Mouse (Mus musculus) brown adipose tissue, adult 24 weeks (tissue): ENCODE measurements around the gene Xcl1. TPM values are rescaled to one million over a fixed set of nuclear protein-coding genes. Genes with fewer than 3 reads are reported as not detected.
"Not testable (repeated sequence)": the region's sequence is repeated elsewhere in the genome, so short reads cannot be mapped to it uniquely, and the experiment has no call there.

ENCODE experiments used
- H3K27ac ChIP-seq: fragments of 200-500 bp; replicated peaks from 2 replicates; pipeline ENCODE4 v1.5.1; 2012; ENCODE audit warnings: low read depth, mild to moderate bottlenecking, low read length
- H3K4me1 ChIP-seq: fragments of 200-500 bp; 2 replicates; pipeline ENCODE4 v1.6.1; 2012; ENCODE audit warnings: low read length, mixed read lengths; ENCODE audit not compliant: control insufficient read depth, insufficient read depth, insufficient read length
- H3K4me3 ChIP-seq: fragments of 200-500 bp; 2 replicates; pipeline ENCODE4 v1.5.1; 2012; ENCODE audit warnings: low read depth, mild to moderate bottlenecking, low read length, moderate library complexity; ENCODE audit not compliant: insufficient read depth
- polyA plus RNA-seq: library from polyadenylated mRNA; stranded (reverse); fragments of >200 nt; gene quantifications from 2 replicates; pipeline ENCODE4 v1.2.4, GENCODE M21; 2012; ENCODE audit not compliant: missing spikeins, insufficient read depth, insufficient read length

Xcl1 gene
- polyA plus RNA-seq, result not detected in 2 replicates

DNA sequence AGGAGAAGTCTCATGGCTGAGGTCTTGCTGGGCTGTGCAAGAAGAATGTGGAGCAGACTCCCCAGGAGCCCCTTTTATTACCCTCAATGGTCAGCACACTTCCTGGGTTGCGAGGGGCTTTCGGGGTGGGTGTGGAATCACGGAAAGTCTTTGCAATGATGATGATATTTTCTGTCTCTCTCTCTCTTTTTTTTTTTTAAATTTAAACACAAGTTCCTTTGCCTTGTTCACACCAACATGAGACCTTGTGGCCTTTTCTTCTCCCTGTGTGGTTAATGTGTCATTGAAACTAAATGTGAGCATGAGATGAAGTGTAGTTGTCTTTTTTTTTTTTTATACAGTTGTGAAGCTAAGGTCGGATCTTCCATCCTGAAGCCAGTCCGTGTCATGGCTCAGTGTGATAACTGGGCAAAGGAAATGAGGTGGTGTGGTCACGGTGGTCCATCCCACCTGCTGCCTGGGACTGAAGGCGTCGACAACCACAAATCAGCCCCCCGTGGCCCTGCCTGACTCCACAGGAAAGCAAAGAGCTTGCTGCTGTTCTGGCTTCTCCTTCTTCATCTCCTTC lies at the start of gene Xcl1:
TSS of gene Xcl1 (minus strand) at position 51 of the 568 bp plus-strand sequence.
- Histone ChIP-seq H3K27ac (no peak within 1 kb of the TSS), H3K4me1 (no peaks in the 10 kb centered on the region), H3K4me3 (no peak within 1 kb of the TSS)

- H3K4me1 ChIP-seq, H3K4me3 ChIP-seq, H3K27ac ChIP-seq: not testable (repeated sequence)
Observed at GRCm38 (mm10) chr1:164984681-164985080, 49.4 kb upstream of the Xcl1 start.

GRCm38 (mm10) chr1:164977351-164977750 lies 42.0 kb upstream of the Xcl1 start:
- Histone ChIP-seq H3K4me1 (no peaks in the 10 kb centered on the region), H3K4me3 (no peak overlapping the region), H3K27ac (no peak overlapping the region)

GRCm38 (mm10) chr1:164975729-164976128 lies 40.4 kb upstream of the Xcl1 start:
- Histone ChIP-seq H3K4me1 (no peaks in the 10 kb centered on the region), H3K27ac (no peak overlapping the region), H3K4me3 (no peak overlapping the region)

DNA sequence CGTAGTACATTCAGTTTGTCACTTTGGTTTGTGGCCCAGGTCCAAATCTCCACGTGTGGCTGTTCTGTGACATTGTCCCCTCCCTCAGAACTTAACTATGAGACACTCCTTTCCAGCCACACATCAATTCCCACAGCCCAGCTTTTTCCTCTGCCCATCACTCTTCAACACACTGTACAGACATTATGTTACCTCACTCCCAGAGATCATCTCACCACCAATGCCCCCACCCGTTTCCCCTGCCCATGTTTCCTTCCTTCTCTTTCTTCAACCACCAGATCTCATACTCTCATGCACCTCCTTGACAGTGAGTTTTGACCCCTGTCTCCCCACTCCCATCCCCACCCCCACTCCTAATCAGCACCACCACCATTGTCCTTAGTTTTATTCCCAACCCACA lies 39.9 kb upstream of the Xcl1 start:
- Histone ChIP-seq H3K27ac (no peak overlapping the region), H3K4me3 (no peak overlapping the region), H3K4me1 (no peaks in the 10 kb centered on the region)

DNA sequence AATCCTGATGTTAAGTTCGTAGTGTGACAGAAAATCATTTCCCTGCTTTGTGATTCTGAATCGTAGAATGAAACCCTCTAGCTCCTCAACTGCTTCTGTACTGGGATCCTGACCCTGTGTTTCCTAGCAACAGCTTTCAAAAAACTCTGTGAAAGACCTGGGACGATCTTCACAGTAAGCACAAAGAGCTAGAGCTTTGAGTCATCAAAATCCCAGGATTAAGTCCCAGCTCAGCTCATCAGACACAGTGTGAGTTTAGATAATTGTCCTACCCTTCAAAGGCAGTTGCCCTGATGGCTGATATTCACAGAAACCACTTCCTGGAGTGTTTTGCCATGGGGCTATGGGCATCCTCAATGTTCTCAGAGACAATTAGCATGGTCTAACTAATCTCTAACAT lies 38.5 kb upstream of the Xcl1 start:
- H3K4me3 ChIP-seq, result no peak overlapping the region
- no peaks in the 10 kb centered on the region for H3K4me1 ChIP-seq
- H3K27ac ChIP-seq, result no peak overlapping the region

GRCm38 (mm10) chr1:164973341-164973740 lies 38.0 kb upstream of the Xcl1 start:
- Histone ChIP-seq H3K4me1 (no peaks in the 10 kb centered on the region), H3K27ac (no peak overlapping the region), H3K4me3 (no peak overlapping the region)

- Histone ChIP-seq H3K27ac (no peak overlapping the region), H3K4me3 (no peak overlapping the region), H3K4me1 (no peaks in the 10 kb centered on the region)
Observed at GRCm38 (mm10) chr1:164972744-164973143, 37.4 kb upstream of the Xcl1 start.

DNA sequence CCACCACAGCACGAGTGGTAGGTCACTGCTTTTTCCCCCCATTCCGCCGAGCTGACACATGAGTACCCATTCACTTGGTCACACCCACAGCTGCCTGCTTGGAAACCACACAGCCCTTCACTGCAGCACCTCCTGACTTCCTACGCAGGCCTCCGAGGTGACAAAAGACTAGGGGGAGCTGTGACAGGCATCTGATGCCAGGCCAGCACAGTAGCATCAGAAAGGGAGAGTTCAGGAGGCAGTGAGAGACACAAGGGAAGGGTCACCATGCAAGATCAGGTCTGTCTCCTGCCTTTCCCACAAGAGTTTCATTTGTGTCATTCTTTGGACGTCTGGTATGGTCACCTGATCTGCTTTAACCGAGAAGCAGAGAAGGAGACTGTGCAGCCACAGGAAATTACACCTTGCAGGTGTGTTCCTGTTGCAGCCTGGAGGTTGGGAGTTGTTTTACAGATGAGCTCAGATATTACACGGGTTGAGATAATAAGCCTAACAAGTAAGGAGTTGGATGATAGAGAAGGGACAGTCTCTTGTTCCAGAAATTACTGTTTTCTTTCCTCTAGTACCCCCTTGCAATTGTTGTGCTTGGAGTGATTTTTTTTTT lies 30.9 kb upstream of the Xcl1 start:
- H3K27ac ChIP-seq, result no peak overlapping the region
- no peak overlapping the region for H3K4me3 ChIP-seq
- no peaks in the 10 kb centered on the region for H3K4me1 ChIP-seq

DNA sequence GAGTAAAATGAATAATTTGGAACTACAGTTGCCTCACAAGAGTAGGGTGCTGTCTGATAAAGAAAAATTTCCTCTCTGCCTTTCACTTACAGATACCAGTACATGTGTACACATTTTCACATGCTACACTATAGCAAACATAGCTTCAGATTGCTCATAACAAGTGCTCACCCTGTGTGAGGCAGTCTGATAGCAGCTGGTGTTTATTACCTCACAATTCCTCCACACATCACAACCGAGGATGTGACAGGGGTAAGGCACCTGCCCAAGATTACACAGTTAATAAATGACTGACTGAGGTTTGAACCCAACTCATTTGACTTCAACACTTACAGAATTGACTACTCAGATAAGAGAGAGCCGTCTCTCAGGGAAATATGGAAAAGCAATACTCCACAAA lies 25.3 kb upstream of the Xcl1 start:
- Histone ChIP-seq H3K4me3 (no peak overlapping the region), H3K4me1 (no peaks in the 10 kb centered on the region), H3K27ac (no peak overlapping the region)

GRCm38 (mm10) chr1:164959787-164960385 lies 24.6 kb upstream of the Xcl1 start:
- Histone ChIP-seq H3K27ac (no peak overlapping the region), H3K4me3 (no peak overlapping the region), H3K4me1 (no peaks in the 10 kb centered on the region)

GRCm38 (mm10) chr1:164959160-164959559 lies 23.8 kb upstream of the Xcl1 start:
- no peak overlapping the region for H3K4me3 ChIP-seq
- H3K4me1 ChIP-seq, result no peaks in the 10 kb centered on the region
- no peak overlapping the region for H3K27ac ChIP-seq

DNA sequence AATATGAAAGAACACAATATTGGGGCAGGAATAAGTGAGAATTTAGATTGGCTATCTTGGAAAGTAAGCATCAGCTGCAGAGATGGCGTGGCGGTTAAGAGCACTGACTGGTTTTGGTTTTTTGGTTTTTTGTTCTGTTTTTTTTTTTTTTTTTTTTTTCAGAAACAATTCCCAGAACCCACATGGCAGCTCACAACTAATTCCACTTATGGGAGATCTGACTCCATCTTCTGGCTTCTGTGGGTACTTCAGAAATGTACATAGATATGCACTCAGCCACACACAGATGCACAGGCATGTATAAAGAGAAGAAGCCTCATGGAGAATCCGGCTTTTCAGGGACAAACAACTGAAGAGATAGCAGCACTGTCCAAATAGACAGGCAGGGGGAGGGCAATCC lies 22.6 kb upstream of the Xcl1 start:
- Histone ChIP-seq H3K27ac (no peak overlapping the region), H3K4me1 (no peaks in the 10 kb centered on the region), H3K4me3 (no peak overlapping the region)

DNA sequence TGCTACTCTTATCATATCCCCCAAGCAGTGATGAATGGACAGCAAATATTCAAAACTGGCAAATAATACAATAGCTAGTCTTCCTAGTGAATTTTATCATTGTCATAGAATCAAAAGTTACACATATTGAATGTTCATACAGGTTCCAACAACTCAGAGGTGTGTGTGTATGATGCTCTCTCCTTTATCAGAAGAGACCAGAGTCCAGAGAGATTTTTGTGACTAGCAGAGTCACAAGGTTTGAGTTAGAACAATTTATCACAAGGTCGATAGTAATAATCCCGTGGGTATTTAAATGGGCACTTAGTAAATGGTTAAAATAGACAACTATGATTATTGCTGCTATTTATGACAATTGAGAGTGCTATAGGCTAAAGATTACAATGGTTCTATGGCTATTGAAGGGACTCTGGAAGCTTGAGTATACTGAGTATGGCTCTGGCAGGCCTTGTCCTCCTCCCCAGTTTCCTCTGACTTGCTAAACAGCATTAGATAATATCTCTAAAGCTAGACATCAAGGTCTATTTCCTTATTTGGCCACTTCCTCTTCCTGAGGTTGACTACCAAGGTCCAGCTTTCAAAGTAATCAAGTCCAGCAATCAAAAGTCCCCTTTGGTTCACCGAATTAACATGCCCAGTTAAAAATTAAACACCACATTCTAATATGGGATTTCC lies 21.5 kb upstream of the Xcl1 start:
- Histone ChIP-seq H3K4me1 (no peaks in the 10 kb centered on the region), H3K4me3 (no peak overlapping the region), H3K27ac (no peak overlapping the region)

DNA sequence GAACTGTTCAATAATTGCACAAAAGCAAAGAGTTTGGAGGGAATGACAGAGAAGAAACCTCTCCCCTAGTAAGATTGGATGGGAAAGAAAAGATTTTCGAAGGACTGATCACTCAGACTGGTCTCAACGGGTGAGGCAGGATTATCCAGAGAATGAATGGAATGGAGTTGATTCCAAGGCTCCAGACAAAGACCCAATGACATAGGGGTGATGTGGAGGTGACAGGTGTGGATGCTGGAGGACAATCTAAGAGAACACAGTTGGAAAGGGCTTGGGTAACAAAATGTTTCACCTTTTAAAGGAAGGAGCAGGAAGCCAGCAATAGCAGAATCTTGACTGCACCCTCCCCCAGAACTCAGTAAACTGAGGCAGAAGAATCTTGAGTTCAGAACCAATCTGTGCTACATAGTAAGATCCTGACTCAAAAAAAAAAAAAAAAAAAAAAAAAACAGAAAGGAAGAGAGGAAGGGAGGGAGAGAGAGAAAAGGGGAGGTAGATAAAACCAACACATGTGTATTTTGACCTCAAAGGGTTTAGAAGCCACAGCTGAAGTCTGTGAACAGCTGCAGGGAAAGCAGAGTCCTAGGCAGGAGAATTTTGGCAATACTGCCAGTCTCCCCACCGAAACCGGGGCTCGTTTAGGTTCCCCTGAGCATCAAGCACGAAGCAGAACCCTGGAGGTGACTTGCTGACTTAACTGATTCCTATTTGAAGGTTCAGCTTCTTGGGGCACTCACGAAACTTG lies 20.3 kb upstream of the Xcl1 start:
- no peak overlapping the region for H3K27ac ChIP-seq

More for the DNA sequence above, 20.3 kb upstream of the Xcl1 start:
- Histone ChIP-seq H3K4me3 (no peak overlapping the region), H3K4me1 (no peaks in the 10 kb centered on the region)
